Mouse (Mus musculus): ENCODE data around the gene Gm20604.

The Gm20604 gene

GRCm38 (mm10) chr12:102691761-102692160 is 66.7 kb downstream of the Gm20604 start:
- ChIA-PET CTCF (interaction anchor here in 3 of 4 experiments (0.6 to 2.1 kb wide), 6 partner anchors 10 to 219 kb away, joined by 3 to 7 read pairs (median 6); no protein-coding TSS in a partner anchor), POLR2A (interaction anchor here in 3 of 4 experiments (0.6 to 33.8 kb wide), 10 partner anchors 9 to 79 kb away, joined by 3 to 1125 read pairs (median 6); partner anchors contain the start of genes Itpk1 (in 1 of the 3), Moap1 (in 1 of the 3) and Tmem251 (in 1 of the 3))

All from embryonic stem cell, embryonic (primary cell).